Mouse (Mus musculus) lung, embryonic 14.5 days (tissue): Measurements from ENCODE around the gene Pih1d1. TPM values are rescaled to one million over a fixed set of nuclear protein-coding genes. Genes with fewer than 3 reads are reported as not detected.
A peak's percentile ranks its signal among the peaks of the same experiment; 100 is the strongest.

ENCODE experiments used
- ATAC-seq: fragments of 200-750 bp; cut with Nextera tagmentation; 2 replicates; pipeline ENCODE4 v1.8.0; 2017; ENCODE audit warnings: mild to moderate bottlenecking, moderate TSS enrichment, moderate library complexity; ENCODE audit not compliant: insufficient read depth
- DNase-seq: peaks from one replicate; pipeline ENCODE4 v3.0.0-alpha.2; 2015
- H3K27ac ChIP-seq: fragments of 300-500 bp; sonication (generic); 2 replicates; pipeline ENCODE4 v1.5.1; 2014; ENCODE audit warnings: low read depth, mild to moderate bottlenecking, moderate library complexity
- H3K27me3 ChIP-seq: fragments of 300-500 bp; sonication (generic); 2 replicates; pipeline ENCODE4 v1.6.1; 2014; ENCODE audit warnings: low read length, control low read depth; ENCODE audit not compliant: insufficient read depth
- H3K36me3 ChIP-seq: fragments of 300-500 bp; sonication (generic); 2 replicates; pipeline ENCODE4 v1.6.1; 2014; ENCODE audit warnings: control low read depth; ENCODE audit not compliant: insufficient read depth
- H3K4me1 ChIP-seq: fragments of 300-500 bp; sonication (generic); 2 replicates; pipeline ENCODE4 v1.6.1; 2014; ENCODE audit warnings: antibody characterized with exemption, control low read depth; ENCODE audit not compliant: insufficient read depth
- H3K4me2 ChIP-seq: fragments of 300-500 bp; sonication (generic); 2 replicates; pipeline ENCODE4 v1.6.1; 2014; ENCODE audit warnings: mild to moderate bottlenecking
- H3K4me3 ChIP-seq: fragments of 300-500 bp; sonication (generic); 2 replicates; pipeline ENCODE4 v1.5.1; 2014; ENCODE audit warnings: low read depth, low read length
- H3K9ac ChIP-seq: fragments of 300-500 bp; sonication (generic); 2 replicates; pipeline ENCODE4 v1.6.1; 2014
- H3K9me3 ChIP-seq: fragments of 300-500 bp; sonication (generic); 2 replicates; pipeline ENCODE4 v1.6.1; 2016; ENCODE audit warnings: low read depth, low read length, control low read depth
- CTCF ChIP-seq: IDR thresholded peaks from 2 replicates; pipeline ENCODE4 v1.5.1; 2016; ENCODE audit warnings: antibody characterized with exemption, low read depth
- WGBS: fragments of 180-500 bp; shearing (Covaris S2); extraction: QIAGEN DNeasy Blood & Tissue Kit; methylation state at CpG from one replicate; pipeline ENCODE4 v1.1.7; 2014; 5-methylcytosine and 5-hydroxymethylcytosine counted together
- polyA plus RNA-seq: library from polyadenylated mRNA; unstranded; fragments of >200 nt; fragmentation: Nextera tagmentation; extraction: Ambion mirVana; gene quantifications from 2 replicates; pipeline ENCODE4 v1.2.1, GENCODE M21; 2014

Gene Pih1d1
- polyA plus RNA-seq, 1 experiment from 2014 or later, result 112 TPM

GRCm38 (mm10) chr7:45155590-45155989 is 1.5 kb downstream of the Pih1d1 start:
- Histone ChIP-seq H3K4me1 (peaks cover 11% of the 10 kb centered on the region), H3K36me3 (peaks cover 34% of the 10 kb centered on the region; the same call in 1 of the 2 replicates), H3K27ac (0 out of 2 replicates have a peak overlapping the region, but pooled peaks have one; percentile 10), H3K9ac (no peak overlapping the region), H3K4me2 (peak overlapping the region; percentile 85), H3K4me3 (no peak overlapping the region), H3K9me3 (no peaks in the 10 kb centered on the region), H3K27me3 (no peaks in the 10 kb centered on the region)
- no peak for DNase-seq
- 80% methylated on average over 9 of the region's 9 CpGs for WGBS
- no peak for TF ChIP-seq CTCF
- ATAC-seq, result no peak

GRCm38 (mm10) chr7:45156206-45156605 is 2.1 kb downstream of the Pih1d1 start:
- Histone ChIP-seq H3K4me3 (no peak overlapping the region), H3K27me3 (no peaks in the 10 kb centered on the region), H3K9me3 (no peaks in the 10 kb centered on the region), H3K27ac (no peak overlapping the region), H3K4me2 (no peak overlapping the region), H3K4me1 (0 out of 2 replicates have a peak, but pooled peaks cover 7% of the 10 kb centered on the region), H3K36me3 (peaks cover 35% of the 10 kb centered on the region; the same call in 1 of the 2 replicates), H3K9ac (no peak overlapping the region)
- no peak for ATAC-seq
- DNase-seq, result no peak
- no peak for TF ChIP-seq CTCF
- WGBS, result 87% methylated on average over 15 of the region's 15 CpGs

GRCm38 (mm10) chr7:45157459-45157858 is 3.4 kb downstream of the Pih1d1 start:
- Histone ChIP-seq H3K27me3 (peaks cover 2% of the 10 kb centered on the region), H3K4me1 (peaks cover 2% of the 10 kb centered on the region; the same call in 1 of the 2 replicates), H3K9ac (no peak overlapping the region), H3K4me2 (no peak overlapping the region), H3K27ac (no peak overlapping the region), H3K4me3 (no peak overlapping the region), H3K36me3 (peaks cover 35% of the 10 kb centered on the region; the same call in 1 of the 2 replicates), H3K9me3 (no peaks in the 10 kb centered on the region)
- no peak for TF ChIP-seq CTCF
- ATAC-seq, result no peak
- no peak for DNase-seq
- WGBS, result 83% methylated on average over 14 of the region's 14 CpGs

- Histone ChIP-seq H3K9ac (no peak overlapping the region), H3K36me3 (peaks cover 35% of the 10 kb centered on the region; the same call in 1 of the 2 replicates), H3K9me3 (no peaks in the 10 kb centered on the region), H3K27ac (no peak overlapping the region), H3K4me2 (no peak overlapping the region), H3K4me3 (no peak overlapping the region), H3K4me1 (peaks cover 4% of the 10 kb centered on the region; the same call in 1 of the 2 replicates), H3K27me3 (peaks cover 17% of the 10 kb centered on the region)
- TF ChIP-seq CTCF, result no peak
- ATAC-seq, result no peak
- no peak for DNase-seq
- WGBS, result 91% methylated on average over 6 of the region's 6 CpGs
Observed at GRCm38 (mm10) chr7:45158991-45159390, 4.9 kb downstream of the Pih1d1 start.

- Histone ChIP-seq H3K4me2 (no peak overlapping the region), H3K9me3 (no peaks in the 10 kb centered on the region), H3K4me3 (no peak overlapping the region), H3K9ac (no peak overlapping the region), H3K4me1 (peaks cover 4% of the 10 kb centered on the region; the same call in 1 of the 2 replicates), H3K27ac (no peak overlapping the region), H3K36me3 (peaks cover 35% of the 10 kb centered on the region; the same call in 1 of the 2 replicates), H3K27me3 (peaks cover 31% of the 10 kb centered on the region)
- TF ChIP-seq CTCF, result no peak
- no peak for DNase-seq
- no peak for ATAC-seq
- 92% methylated on average over 6 of the region's 6 CpGs for WGBS
Observed at GRCm38 (mm10) chr7:45160316-45160800, 6.3 kb downstream of the Pih1d1 start.

- Histone ChIP-seq H3K4me1 (peaks cover 4% of the 10 kb centered on the region; the same call in 1 of the 2 replicates), H3K9ac (no peak overlapping the region), H3K36me3 (peaks cover 33% of the 10 kb centered on the region; the same call in 1 of the 2 replicates), H3K4me3 (no peak overlapping the region), H3K9me3 (no peaks in the 10 kb centered on the region), H3K27ac (no peak overlapping the region), H3K4me2 (no peak overlapping the region), H3K27me3 (peaks cover 36% of the 10 kb centered on the region)
- no peak for TF ChIP-seq CTCF
- ATAC-seq, result no peak
- 80% methylated on average over 3 of the region's 3 CpGs for WGBS
- no peak for DNase-seq
Observed at GRCm38 (mm10) chr7:45160866-45161265, 6.8 kb downstream of the Pih1d1 start.

- Histone ChIP-seq H3K4me3 (peak overlapping the region; percentile 36), H3K9ac (peak overlapping the region; percentile 45), H3K4me2 (peak overlapping the region; percentile 72), H3K27ac (no peak overlapping the region), H3K9me3 (no peaks in the 10 kb centered on the region), H3K36me3 (peaks cover 27% of the 10 kb centered on the region; the same call in 1 of the 2 replicates), H3K27me3 (peaks cover 46% of the 10 kb centered on the region), H3K4me1 (peaks cover 4% of the 10 kb centered on the region; the same call in 1 of the 2 replicates)
- ATAC-seq, result peak; percentile 91
- DNase-seq, result peak; percentile 96
- TF ChIP-seq CTCF, result peak; percentile 85
- 4% methylated on average over 35 of the region's 35 CpGs for WGBS
Observed at GRCm38 (mm10) chr7:45161612-45162473, 7.7 kb downstream of the Pih1d1 start.
